Mouse (Mus musculus) gastrocnemius, postnatal 25 days (tissue): ENCODE data around the gene Rpusd1. TPM values are rescaled to one million over a fixed set of nuclear protein-coding genes. Genes with fewer than 3 reads are reported as not detected.

Source experiments
- microRNA-seq, 2 experiments: library from miRNA; unstranded; fragments of <30 nt; microRNA quantifications; one replicate each; pipeline ENCODE4 v1.2.0; 2021; ENCODE audit warnings: borderline replicate concordance in 2 of 2
- total RNA-seq, 2 experiments: library from RNA; stranded (reverse); gene quantifications; 1 replicate in 1 of 2; 2 replicates in 1 of 2; pipeline ENCODE4 v1.2.3; 2021

The Rpusd1 gene
- total RNA-seq, 2 experiments from 2014 or later = 2.9 to 3.9 TPM

Small RNA genes lying within 50 kb of the gene (microRNA-seq; reads per million reads assigned to microRNA genes)
- gene Gm25083 (0 reads per million in 2 experiments), gene Mir6966 (0 to 1.3 reads per million in 2 experiments)

Other genes with a start within 250 kb of the Rpusd1 start
- not detected for gene Sstr5, start 230.4 kb upstream of the Rpusd1 start, total RNA-seq
- 1 to 10 TPM; 1.4 to 2.3 TPM for gene Sox8, start 157.0 kb upstream of the Rpusd1 start, total RNA-seq
- 10 to 100 TPM; 11.6 to 16.6 TPM for gene Lmf1, start 148.6 kb upstream of the Rpusd1 start, total RNA-seq
- gene Gng13, start 10.5 kb upstream of the Rpusd1 start, total RNA-seq = not detected
- gene Chtf18, start 251 bp upstream of the Rpusd1 start, total RNA-seq = 1 to 10 TPM in 1 of 2 experiments, under 1 TPM in 1; 0.33 to 1.2 TPM
- not detected for gene Mslnl, start 8.4 kb downstream of the Rpusd1 start, total RNA-seq
- under 1 TPM; 0.43 to 0.62 TPM for gene Msln, start 26.7 kb downstream of the Rpusd1 start, total RNA-seq
- gene Narfl, start 46.1 kb downstream of the Rpusd1 start, total RNA-seq = 10 to 100 TPM; 28.9 to 30.8 TPM
- 10 to 100 TPM in 1 of 2 experiments, 1 to 10 TPM in 1; 9.0 to 10.5 TPM for gene Haghl, start 58.0 kb downstream of the Rpusd1 start, total RNA-seq
- gene Ccdc78, start 58.9 kb downstream of the Rpusd1 start, total RNA-seq = not detected
- 10 to 100 TPM; 35.0 to 38.5 TPM for gene Fam173a, start 65.2 kb downstream of the Rpusd1 start, total RNA-seq
- not detected for gene AC134908.4, start 68.0 kb downstream of the Rpusd1 start, total RNA-seq
- gene Metrn, start 69.5 kb downstream of the Rpusd1 start, total RNA-seq = 10 to 100 TPM; 48.4 to 72.2 TPM
- 1 to 10 TPM; 1.5 to 1.7 TPM for gene Fbxl16, start 81.4 kb downstream of the Rpusd1 start, total RNA-seq
- 10 to 100 TPM in 1 of 2 experiments, 1 to 10 TPM in 1; 9.3 to 10.5 TPM for gene Wdr24, start 96.0 kb downstream of the Rpusd1 start, total RNA-seq
- gene Jmjd8, start 101.2 kb downstream of the Rpusd1 start, total RNA-seq = 10 to 100 TPM; 14.3 to 18.9 TPM
- gene Stub1, start 105.7 kb downstream of the Rpusd1 start, total RNA-seq = 10 to 100 TPM; 76.9 to 84.4 TPM
- gene Rhbdl1, start 109.6 kb downstream of the Rpusd1 start, total RNA-seq = 10 to 100 TPM; 18.3 to 20.8 TPM
- 10 to 100 TPM; 13.8 to 16.5 TPM for gene Gm20683, start 114.1 kb downstream of the Rpusd1 start, total RNA-seq
- 10 to 100 TPM; 54.4 to 76.1 TPM for gene Rhot2, start 117.2 kb downstream of the Rpusd1 start, total RNA-seq
- 1 to 10 TPM; 1.2 to 2.1 TPM for gene Wdr90, start 133.8 kb downstream of the Rpusd1 start, total RNA-seq
- 100 to 1,000 TPM; 102 to 114 TPM for gene Mcrip2, start 141.1 kb downstream of the Rpusd1 start, total RNA-seq
- gene Mettl26, start 147.4 kb downstream of the Rpusd1 start, total RNA-seq = 10 to 100 TPM; 31.9 to 37.0 TPM
- under 1 TPM; 0.35 to 0.36 TPM for gene Wfikkn1, start 153.2 kb downstream of the Rpusd1 start, total RNA-seq
- gene Rab40c, start 192.1 kb downstream of the Rpusd1 start, total RNA-seq = 10 to 100 TPM in 1 of 2 experiments, 1 to 10 TPM in 1; 8.7 to 11.0 TPM
- 10 to 100 TPM; 30.0 to 31.9 TPM for gene Pigq, start 217.3 kb downstream of the Rpusd1 start, total RNA-seq
- not detected for gene Nhlrc4, start 217.3 kb downstream of the Rpusd1 start, total RNA-seq
- gene A930017K11Rik, start 224.9 kb downstream of the Rpusd1 start, total RNA-seq = not detected